Mouse (Mus musculus): ENCODE measurements around the gene Tasp1. TPM values are rescaled to one million over a fixed set of nuclear protein-coding genes. Genes with fewer than 3 reads are reported as not detected.

Gene Tasp1
- total RNA-seq, 2 experiments from 2014 or later, result 7.0 to 7.8 TPM

Other genes starting within 250 kb of the Tasp1 start
- not detected for gene Gm17374, start 85.2 kb upstream of the Tasp1 start, total RNA-seq (2021)
- gene Esf1, start 103.8 kb upstream of the Tasp1 start, total RNA-seq (2021), result 10 to 100 TPM; 11.6 to 12.2 TPM
- gene Ndufaf5, start 103.8 kb upstream of the Tasp1 start, total RNA-seq (2021), result 10 to 100 TPM; 34.0 to 36.9 TPM